Mouse (Mus musculus) midbrain, embryonic 12.5 days (tissue): ENCODE results near the gene Cdk12. TPM values are rescaled to one million over a fixed set of nuclear protein-coding genes. Genes with fewer than 3 reads are reported as not detected.

Experiments used
- ATAC-seq: fragments of 200-750 bp; cut with Nextera tagmentation; 2 replicates; pipeline ENCODE4 v1.8.0; 2017; ENCODE audit warnings: low read depth, moderate TSS enrichment, moderate library complexity; ENCODE audit not compliant: low FRiP score
- H3K27ac ChIP-seq: fragments of 300-500 bp; sonication (generic); replicated peaks from 2 replicates; pipeline ENCODE4 v1.5.1; 2016; ENCODE audit warnings: mild to moderate bottlenecking
- H3K27me3 ChIP-seq: fragments of 300-500 bp; sonication (generic); 2 replicates; pipeline ENCODE4 v1.6.1; 2016; ENCODE audit warnings: mild to moderate bottlenecking
- H3K36me3 ChIP-seq: fragments of 300-500 bp; sonication (generic); 2 replicates; pipeline ENCODE4 v1.6.1; 2016
- H3K4me1 ChIP-seq: fragments of 300-500 bp; sonication (generic); 2 replicates; pipeline ENCODE4 v1.6.1; 2016
- H3K4me2 ChIP-seq: fragments of 300-500 bp; sonication (generic); replicated peaks from 2 replicates; pipeline ENCODE4 v1.6.1; 2016; ENCODE audit warnings: mild to moderate bottlenecking, moderate library complexity
- H3K4me3 ChIP-seq: fragments of 300-500 bp; sonication (generic); 2 replicates; pipeline ENCODE4 v1.5.1; 2016; ENCODE audit warnings: mild to moderate bottlenecking
- H3K9ac ChIP-seq: fragments of 300-500 bp; sonication (generic); replicated peaks from 2 replicates; pipeline ENCODE4 v1.6.1; 2016; ENCODE audit warnings: mild to moderate bottlenecking, moderate library complexity
- H3K9me3 ChIP-seq: fragments of 300-500 bp; sonication (generic); 2 replicates; pipeline ENCODE4 v1.6.1; 2016; ENCODE audit warnings: mild to moderate bottlenecking
- WGBS: fragments of 180-500 bp; shearing (Covaris S2); methylation state at CpG from one replicate; pipeline ENCODE4 v1.1.7; 2016; 5-methylcytosine and 5-hydroxymethylcytosine counted together
- polyA plus RNA-seq: library from polyadenylated mRNA; unstranded; fragments of >200 nt; fragmentation: Nextera tagmentation; extraction: Ambion mirVana; gene quantifications from 2 replicates; pipeline ENCODE4 v1.2.1, GENCODE M21; 2016

The Cdk12 gene
- polyA plus RNA-seq, 1 experiment from 2014 or later = 14.1 TPM

- WGBS = 0% methylated on average over 2 of the region's 2 CpGs
- Histone ChIP-seq H3K9ac (no peak overlapping the region), H3K4me3 (no peak overlapping the region), H3K27ac (no peak overlapping the region), H3K9me3 (no peaks in the 10 kb centered on the region), H3K4me2 (no peak overlapping the region), H3K27me3 (peaks cover 100% of the 10 kb centered on the region), H3K36me3 (no peaks in the 10 kb centered on the region), H3K4me1 (0 out of 2 replicates have a peak, but pooled peaks cover 4% of the 10 kb centered on the region)
- no peak for ATAC-seq
These were observed 117.1 kb downstream of the Cdk12 start for GRCm38 (mm10) chr11:98319944-98320343.

GRCm38 (mm10) chr11:98320381-98320780, 117.5 kb downstream of the Cdk12 start:
- H3K27ac ChIP-seq = no peak overlapping the region
- no peak overlapping the region for H3K4me2 ChIP-seq
- no peak overlapping the region for H3K4me3 ChIP-seq
- peaks cover 100% of the 10 kb centered on the region for H3K27me3 ChIP-seq
- no peak overlapping the region for H3K9ac ChIP-seq
- no peaks in the 10 kb centered on the region for H3K36me3 ChIP-seq
- no peak for ATAC-seq
- 8% methylated on average over 12 of the region's 12 CpGs for whole genome bisulfite sequencing
- H3K4me1 ChIP-seq = 0 out of 2 replicates have a peak, but pooled peaks cover 4% of the 10 kb centered on the region
- H3K9me3 ChIP-seq = no peaks in the 10 kb centered on the region

- H3K4me1 ChIP-seq = 0 out of 2 replicates have a peak, but pooled peaks cover 4% of the 10 kb centered on the region
- no peak overlapping the region for H3K4me3 ChIP-seq
- no peaks in the 10 kb centered on the region for H3K36me3 ChIP-seq
- H3K4me2 ChIP-seq = no peak overlapping the region
- no peaks in the 10 kb centered on the region for H3K9me3 ChIP-seq
- H3K27me3 ChIP-seq = peaks cover 100% of the 10 kb centered on the region
- WGBS = under 1% methylated on average over 30 of the region's 30 CpGs
- H3K9ac ChIP-seq = no peak overlapping the region
- H3K27ac ChIP-seq = no peak overlapping the region
- ATAC-seq = no peak
These were observed 118.2 kb downstream of the Cdk12 start for GRCm38 (mm10) chr11:98320806-98321676.

- H3K27ac ChIP-seq = no peak overlapping the region
- H3K36me3 ChIP-seq = no peaks in the 10 kb centered on the region
- H3K9me3 ChIP-seq = no peaks in the 10 kb centered on the region
- H3K4me1 ChIP-seq = peaks cover 5% of the 10 kb centered on the region
- H3K27me3 ChIP-seq = peaks cover 98% of the 10 kb centered on the region
- no peak overlapping the region for H3K4me3 ChIP-seq
- no peak overlapping the region for H3K9ac ChIP-seq
- no peak overlapping the region for H3K4me2 ChIP-seq
- WGBS = 11% methylated on average over 5 of the region's 5 CpGs
- no peak for ATAC-seq
These were observed 118.8 kb downstream of the Cdk12 start for GRCm38 (mm10) chr11:98321677-98322003.

- no peak overlapping the region for H3K27ac ChIP-seq
- no peaks in the 10 kb centered on the region for H3K9me3 ChIP-seq
- no peaks in the 10 kb centered on the region for H3K36me3 ChIP-seq
- peaks cover 98% of the 10 kb centered on the region for H3K27me3 ChIP-seq
- no peak overlapping the region for H3K4me3 ChIP-seq
- WGBS = 9% methylated on average over 1 of the region's 1 CpGs
- H3K9ac ChIP-seq = no peak overlapping the region
- H3K4me2 ChIP-seq = no peak overlapping the region
- ATAC-seq = no peak
- peaks cover 10% of the 10 kb centered on the region for H3K4me1 ChIP-seq
These were observed 119.3 kb downstream of the Cdk12 start for GRCm38 (mm10) chr11:98322159-98322558.

- H3K4me3 ChIP-seq = no peak overlapping the region
- H3K27ac ChIP-seq = no peak overlapping the region
- peaks cover 98% of the 10 kb centered on the region for H3K27me3 ChIP-seq
- H3K4me2 ChIP-seq = no peak overlapping the region
- no peaks in the 10 kb centered on the region for H3K36me3 ChIP-seq
- peaks cover 21% of the 10 kb centered on the region for H3K4me1 ChIP-seq
- no peak overlapping the region for H3K9ac ChIP-seq
- 3% methylated on average over 9 of the region's 10 CpGs for WGBS
- no peaks in the 10 kb centered on the region for H3K9me3 ChIP-seq
- ATAC-seq = no peak
These were observed 120.4 kb downstream of the Cdk12 start for GRCm38 (mm10) chr11:98323136-98323866.

GRCm38 (mm10) chr11:98323933-98324332, 121.1 kb downstream of the Cdk12 start:
- no peak for ATAC-seq
- peaks cover 98% of the 10 kb centered on the region for H3K27me3 ChIP-seq
- H3K4me2 ChIP-seq = no peak overlapping the region
- no peak overlapping the region for H3K9ac ChIP-seq
- no peaks in the 10 kb centered on the region for H3K36me3 ChIP-seq
- H3K4me1 ChIP-seq = peaks cover 27% of the 10 kb centered on the region
- H3K27ac ChIP-seq = no peak overlapping the region
- under 1% methylated on average over 9 of the region's 9 CpGs for WGBS
- no peaks in the 10 kb centered on the region for H3K9me3 ChIP-seq
- H3K4me3 ChIP-seq = no peak overlapping the region

- H3K4me2 ChIP-seq = no peak overlapping the region
- H3K4me3 ChIP-seq = no peak overlapping the region
- no peak for ATAC-seq
- WGBS = 5% methylated on average over 14 of the region's 14 CpGs
- H3K4me1 ChIP-seq = peaks cover 29% of the 10 kb centered on the region
- H3K9me3 ChIP-seq = no peaks in the 10 kb centered on the region
- no peak overlapping the region for H3K9ac ChIP-seq
- H3K36me3 ChIP-seq = no peaks in the 10 kb centered on the region
- no peak overlapping the region for H3K27ac ChIP-seq
- peaks cover 98% of the 10 kb centered on the region for H3K27me3 ChIP-seq
These were observed 122.4 kb downstream of the Cdk12 start for GRCm38 (mm10) chr11:98325191-98325820.

GRCm38 (mm10) chr11:98325821-98326218, 123.0 kb downstream of the Cdk12 start:
- ATAC-seq = no peak
- Histone ChIP-seq H3K4me3 (no peak overlapping the region), H3K36me3 (no peaks in the 10 kb centered on the region), H3K27ac (no peak overlapping the region), H3K9ac (no peak overlapping the region), H3K4me2 (no peak overlapping the region), H3K27me3 (peaks cover 98% of the 10 kb centered on the region), H3K9me3 (no peaks in the 10 kb centered on the region), H3K4me1 (peaks cover 28% of the 10 kb centered on the region)
- WGBS = 3% methylated on average over 21 of the region's 22 CpGs

GRCm38 (mm10) chr11:98326741-98327135, 123.9 kb downstream of the Cdk12 start:
- H3K4me1 ChIP-seq = peaks cover 26% of the 10 kb centered on the region
- H3K4me2 ChIP-seq = peak overlapping the region; percentile 47
- under 1% methylated on average over 19 of the region's 19 CpGs for WGBS
- H3K36me3 ChIP-seq = no peaks in the 10 kb centered on the region
- no peaks in the 10 kb centered on the region for H3K9me3 ChIP-seq
- H3K27me3 ChIP-seq = peaks cover 98% of the 10 kb centered on the region
- H3K9ac ChIP-seq = no peak overlapping the region
- no peak overlapping the region for H3K27ac ChIP-seq
- peak overlapping the region; percentile 39 for H3K4me3 ChIP-seq
- ATAC-seq = no peak

- ATAC-seq = no peak
- H3K9ac ChIP-seq = no peak overlapping the region; the same call in 1 of the 2 replicates
- H3K27me3 ChIP-seq = peaks cover 98% of the 10 kb centered on the region
These were observed 124.5 kb downstream of the Cdk12 start for GRCm38 (mm10) chr11:98327136-98328030.

More at GRCm38 (mm10) chr11:98327136-98328030, 124.5 kb downstream of the Cdk12 start:
- peak overlapping the region; percentile 47 for H3K4me2 ChIP-seq
- WGBS = under 1% methylated on average over 84 of the region's 97 CpGs
- H3K36me3 ChIP-seq = no peaks in the 10 kb centered on the region
- peak overlapping the region; percentile 39 for H3K4me3 ChIP-seq
- peaks cover 26% of the 10 kb centered on the region for H3K4me1 ChIP-seq
- H3K27ac ChIP-seq = no peak overlapping the region
- no peaks in the 10 kb centered on the region for H3K9me3 ChIP-seq
